Mouse (Mus musculus) cerebellum, adult 9-10 months (tissue): ENCODE results near the gene Thada.

Source experiments
- DNase-seq: peaks from one replicate; pipeline ENCODE4 v3.0.0; 2022

Thada gene

DNA sequence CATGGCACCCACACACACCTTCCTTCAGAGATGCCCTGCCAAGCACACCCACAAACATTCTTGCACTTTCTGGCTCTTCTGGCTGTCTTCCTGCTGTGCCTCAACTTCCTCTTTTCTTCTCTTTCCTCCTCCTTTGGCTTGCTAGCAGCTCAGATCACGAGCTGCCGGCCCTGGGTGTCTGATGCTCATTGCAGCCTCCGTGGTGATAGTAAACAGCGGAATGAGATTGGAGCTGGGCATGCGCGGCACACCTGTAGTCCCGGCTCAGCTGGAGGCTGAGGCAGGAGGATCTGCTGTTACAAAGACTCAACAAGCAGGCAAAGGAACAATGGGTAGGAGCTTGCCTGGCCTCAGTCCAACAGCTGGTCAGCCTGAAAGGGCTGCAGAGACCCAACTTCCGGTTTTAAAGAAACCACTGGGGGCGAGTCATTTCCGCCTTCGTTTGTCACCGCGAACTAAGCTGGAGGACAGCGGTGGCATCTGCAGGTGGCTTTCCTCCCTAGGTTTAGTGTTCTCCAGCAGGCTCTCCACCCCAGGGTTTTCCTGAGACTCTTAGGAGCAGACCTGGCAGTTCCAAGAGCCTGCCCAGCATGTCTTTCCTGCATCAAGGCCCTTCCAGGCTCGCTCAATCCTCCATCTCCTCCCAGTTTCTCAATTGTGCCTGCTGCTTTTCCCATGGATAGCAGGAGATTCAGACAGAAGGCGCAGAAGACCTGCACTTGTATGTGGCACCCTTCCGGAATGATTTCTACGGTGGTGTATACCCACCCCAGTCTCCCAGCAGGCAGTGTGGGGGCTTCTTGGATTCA is 284.3 kb downstream of the Thada start:
- DNase-seq, result no peak

DNA sequence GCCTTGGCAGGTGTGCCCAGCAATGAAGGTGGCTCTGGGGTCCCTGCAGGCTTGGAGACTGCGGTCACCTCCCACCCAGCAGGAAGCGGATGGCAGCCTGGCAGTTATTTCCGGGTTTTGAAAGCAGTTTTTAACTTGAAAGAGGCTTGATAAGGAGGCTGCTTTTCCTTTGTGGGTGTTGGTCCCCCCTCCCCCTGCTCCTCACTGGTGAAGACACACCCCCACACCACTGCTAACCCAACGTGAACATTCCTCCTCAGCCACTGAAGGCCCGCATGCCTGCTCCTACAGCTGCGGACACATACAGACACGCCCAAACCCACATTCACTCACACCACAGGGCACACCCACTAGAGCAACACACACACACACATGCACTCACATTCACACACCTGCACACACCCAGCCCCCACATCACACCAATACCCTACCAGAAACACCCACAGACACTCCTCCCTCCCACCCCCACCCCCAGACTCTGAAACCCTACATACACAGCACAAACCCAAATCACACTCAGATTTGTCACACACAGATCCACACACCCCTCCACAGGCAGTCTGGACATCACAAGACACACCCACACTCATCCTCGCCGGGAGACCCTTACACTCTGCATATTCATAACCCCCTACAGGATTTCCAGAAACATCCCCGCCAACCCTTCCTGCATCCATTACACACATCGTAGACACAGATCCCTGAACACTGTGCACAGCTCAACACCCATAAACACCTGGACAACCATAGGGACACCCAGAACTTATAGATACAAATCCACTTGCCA is 285.1 kb downstream of the Thada start:
- DNase-seq, result no peak

DNA sequence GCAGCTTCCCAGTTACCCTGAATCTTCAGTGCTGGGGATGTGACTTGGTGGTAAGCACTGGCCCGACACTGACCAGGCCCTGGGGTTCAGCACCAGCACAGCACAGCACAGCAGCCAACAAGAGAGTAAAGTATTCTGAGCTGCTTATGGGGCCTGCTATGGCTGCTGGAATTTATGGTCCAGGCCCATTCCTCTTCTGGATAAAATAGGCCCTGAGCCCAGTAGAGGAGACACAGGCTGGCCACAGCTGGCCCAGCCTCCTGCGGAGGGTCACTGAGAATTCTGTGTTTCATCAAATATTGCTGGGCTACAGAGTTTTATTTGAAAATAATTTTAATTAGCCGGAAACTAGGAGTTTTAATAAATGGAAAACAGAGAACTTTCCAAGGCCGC is 286.0 kb downstream of the Thada start:
- DNase-seq, result no peak

DNA sequence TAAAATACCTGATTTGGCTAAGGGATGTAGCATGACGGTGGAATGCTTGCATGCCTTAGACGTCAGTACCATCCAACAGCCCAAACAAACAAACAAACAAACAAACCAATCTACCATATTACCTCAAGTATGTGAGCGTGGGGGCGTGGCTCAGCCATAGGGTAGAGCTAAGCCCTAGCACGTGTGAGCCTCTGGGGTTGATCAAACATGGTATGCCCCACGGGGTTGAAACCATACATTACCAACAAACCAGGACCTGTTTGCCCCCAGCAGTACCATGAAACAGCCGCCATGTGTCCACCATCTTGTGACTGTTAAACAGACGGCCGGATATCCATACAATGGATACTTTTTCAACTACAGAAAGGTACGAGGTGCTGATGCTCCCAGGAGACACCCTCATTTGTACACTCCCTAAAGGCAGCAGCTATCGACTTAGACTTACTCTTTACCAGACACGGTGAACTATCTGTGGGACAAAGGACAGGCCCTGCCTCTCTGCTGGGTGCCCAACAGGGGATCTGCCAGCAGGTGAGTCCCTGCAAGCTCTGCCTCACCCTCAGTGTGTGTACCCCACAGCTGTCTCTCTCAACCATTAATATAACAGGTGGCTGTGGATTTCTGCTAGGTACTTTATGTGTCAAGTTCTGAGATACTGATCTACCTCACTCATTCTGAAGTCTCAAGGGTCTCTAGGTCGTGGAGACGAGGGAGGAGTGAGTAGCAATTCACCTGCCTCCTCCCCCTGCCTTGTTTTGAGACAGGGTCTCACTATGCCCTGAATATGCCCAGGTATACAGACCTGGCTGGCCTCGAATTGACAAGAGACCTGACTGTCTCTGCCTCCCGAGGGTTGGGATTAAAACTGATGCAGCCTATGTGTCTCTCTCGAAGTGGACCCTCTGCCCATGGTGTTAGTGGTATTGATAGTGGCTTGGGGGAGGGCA is 286.7 kb downstream of the Thada start:
- no peak for DNase-seq

DNA sequence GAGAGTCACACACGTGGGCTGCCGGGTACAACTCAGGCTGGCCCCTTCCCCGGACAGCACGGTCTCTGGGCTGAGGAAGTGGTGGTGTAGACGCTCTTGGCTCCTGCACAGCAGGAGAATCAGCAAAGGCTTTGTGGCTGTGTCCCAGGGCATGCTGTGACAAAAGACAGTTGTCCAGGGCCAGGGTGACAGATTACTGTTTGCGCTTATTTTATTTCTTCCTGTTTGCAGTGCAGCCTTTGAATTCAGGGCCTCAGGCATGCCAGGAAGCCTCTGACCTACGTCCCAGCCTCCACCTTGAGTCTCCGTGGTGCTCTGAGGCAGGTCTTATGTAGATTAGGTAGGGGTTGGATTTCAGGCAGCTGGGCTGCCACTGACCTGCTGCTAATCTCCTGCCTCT is 288.5 kb downstream of the Thada start:
- DNase-seq, result no peak

DNA sequence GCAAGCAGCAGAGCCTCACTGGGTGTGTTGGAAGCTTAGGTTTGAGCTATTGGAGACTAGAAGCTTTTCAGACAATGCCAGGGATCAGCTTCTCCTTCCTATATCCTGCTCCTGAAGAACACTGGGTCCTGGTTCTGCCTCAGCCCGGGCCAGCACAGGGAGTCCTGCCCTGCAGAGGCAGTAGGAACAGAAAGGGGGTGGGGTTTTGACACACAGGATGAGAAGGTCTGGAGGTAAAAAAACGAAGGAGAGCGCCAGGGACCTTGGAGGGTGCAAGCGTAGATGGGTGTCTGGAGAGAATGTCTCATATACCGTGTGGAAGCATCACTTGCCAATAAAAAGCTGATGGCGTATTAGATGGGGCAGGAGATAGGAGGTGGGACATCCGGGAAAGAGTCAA is 289.6 kb downstream of the Thada start:
- no peak for DNase-seq

DNA sequence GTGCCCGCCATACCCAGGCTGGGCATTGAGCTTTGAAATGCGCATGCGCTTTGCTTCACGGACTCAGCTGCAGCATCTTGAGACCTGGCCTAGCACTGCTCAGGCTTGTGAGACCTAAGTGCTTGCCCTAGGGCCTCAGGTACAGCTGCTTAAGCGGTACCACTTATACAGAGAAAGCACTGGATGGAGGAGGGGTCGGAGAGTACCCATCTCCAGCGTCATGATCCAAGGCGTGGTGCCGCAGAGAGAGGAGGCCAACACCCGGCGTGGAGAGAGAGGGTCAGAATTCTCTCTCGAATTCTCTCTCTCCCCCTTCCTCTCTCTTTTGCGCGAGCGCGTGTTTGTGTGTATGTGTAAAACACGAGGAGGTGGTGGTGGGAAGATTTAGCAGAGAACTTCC is 290.8 kb downstream of the Thada start:
- no peak for DNase-seq

DNA sequence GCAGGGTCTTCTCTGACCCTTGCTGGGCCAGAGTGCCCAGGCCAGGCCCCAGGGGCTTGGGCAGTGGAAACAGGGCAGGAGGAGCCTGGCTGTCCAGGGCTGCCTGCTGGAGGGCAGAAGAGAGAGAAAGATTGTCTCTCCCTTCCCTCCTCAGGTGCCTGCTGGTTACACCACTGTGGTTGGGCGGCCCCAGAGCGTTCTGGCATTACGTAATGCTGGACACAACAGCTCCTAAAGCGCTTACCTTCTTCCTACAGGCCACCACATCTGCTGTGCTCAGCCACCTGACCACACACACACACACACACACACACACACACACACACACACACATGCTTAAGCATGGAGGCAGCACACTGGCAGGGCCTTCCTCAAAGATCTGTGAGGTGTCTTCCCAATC is 298.6 kb downstream of the Thada start:
- DNase-seq, result no peak

DNA sequence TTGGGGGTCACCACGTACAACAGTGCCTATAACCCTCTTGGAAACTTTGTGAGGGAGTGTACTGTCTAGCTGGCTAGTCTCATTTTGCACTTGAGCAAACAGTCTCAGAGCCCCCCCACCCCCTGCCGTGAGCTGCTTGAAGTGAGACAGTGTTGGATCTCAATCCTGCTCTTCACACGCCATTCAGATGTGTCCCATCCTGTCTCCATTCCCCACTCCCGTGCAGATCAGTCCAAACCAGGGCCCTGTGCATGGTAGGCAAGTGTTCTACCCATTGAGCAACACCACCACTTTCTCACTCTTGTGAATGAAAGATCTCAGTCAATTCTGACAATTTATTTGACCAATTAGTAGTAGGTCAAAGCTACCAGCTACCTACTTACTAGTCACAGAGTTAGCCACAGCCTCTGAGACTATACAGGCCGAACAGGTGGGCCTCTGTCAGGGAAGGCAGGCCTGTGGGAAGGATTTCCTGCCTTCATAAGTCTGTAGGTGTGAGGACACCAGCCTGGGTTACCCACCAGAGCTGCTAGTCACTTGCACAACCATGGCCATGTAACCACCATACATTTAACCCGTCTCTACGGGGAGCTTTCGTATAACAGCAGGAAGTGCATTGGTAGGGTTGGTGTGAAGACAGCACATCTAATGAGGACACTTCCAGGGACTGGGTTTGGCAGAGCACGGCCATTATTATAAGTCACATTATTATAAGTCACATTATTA is 299.7 kb downstream of the Thada start:
- no peak for DNase-seq

DNA sequence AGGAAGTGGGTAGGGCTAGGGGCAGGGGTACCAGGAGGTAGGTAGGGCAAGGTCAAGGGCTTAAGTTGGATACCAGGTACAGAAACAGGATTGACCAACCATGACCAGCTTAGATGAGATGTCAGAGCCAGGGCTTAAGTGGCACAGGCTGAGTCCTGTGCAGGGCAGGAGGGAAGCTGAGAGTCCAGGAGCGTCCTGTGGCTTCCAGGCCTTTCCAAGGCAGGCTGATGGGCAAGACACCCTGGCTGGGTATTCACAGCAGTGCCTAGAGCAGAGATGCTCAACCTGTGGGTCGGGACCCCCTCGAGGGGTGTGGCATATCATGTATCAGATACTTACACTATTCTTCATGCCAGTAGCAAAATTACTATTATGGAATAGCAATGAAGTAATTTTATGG is 300.3 kb downstream of the Thada start:
- no peak for DNase-seq

DNA sequence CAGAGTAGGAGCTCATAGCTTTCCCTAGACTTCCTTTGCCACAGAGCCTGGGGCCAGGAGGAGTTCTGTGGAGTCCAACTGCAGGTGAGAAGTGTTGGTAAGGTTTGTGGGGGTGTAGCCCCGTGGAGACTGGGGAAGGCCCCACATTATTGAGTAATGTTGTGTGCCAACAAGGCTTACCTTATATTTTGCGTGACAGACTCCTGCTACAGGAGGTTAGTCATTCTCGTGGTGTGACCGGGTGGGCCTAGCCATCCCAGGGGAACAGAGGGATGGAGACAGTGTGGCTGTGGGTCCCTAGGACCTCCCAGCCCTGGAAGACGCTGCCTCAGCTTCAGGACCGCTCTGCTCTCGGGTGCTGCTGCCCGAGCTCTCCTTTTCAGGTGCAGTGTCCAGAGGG is 301.9 kb downstream of the Thada start:
- no peak for DNase-seq

DNA sequence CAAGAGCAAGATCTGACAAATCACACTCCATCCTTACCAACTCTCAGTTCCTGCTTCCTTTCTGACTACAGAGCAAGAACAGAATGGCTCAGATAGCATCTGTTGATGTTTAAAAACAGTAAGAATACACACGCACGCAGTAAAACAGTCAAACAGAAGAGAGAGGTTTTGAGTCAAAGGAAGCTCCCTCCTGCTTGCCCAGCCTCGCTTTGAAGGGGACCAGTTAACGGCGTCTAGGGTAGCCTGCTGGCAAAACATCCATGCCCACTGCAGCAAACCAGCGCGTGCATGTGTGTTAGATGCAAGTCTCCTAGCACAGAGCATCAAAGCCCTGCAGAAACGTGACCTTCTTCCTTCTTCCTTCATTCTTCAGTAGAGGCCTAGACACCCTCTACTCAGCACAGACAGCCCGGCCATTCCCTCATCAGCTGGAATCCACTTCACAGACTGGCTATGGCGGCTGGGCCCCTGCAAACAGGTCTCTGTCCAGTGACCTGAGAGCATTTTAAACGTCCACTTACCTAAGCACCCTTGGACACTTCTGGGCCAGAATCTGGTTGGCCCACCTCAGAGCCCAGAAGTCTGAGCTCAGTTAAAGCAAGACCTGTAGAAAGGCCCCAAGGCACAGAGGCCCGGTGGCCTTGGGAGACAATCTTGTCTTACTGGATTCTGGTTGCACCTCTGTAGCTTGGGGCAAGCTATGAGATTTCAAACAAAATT is 302.8 kb downstream of the Thada start:
- DNase-seq, result no peak

DNA sequence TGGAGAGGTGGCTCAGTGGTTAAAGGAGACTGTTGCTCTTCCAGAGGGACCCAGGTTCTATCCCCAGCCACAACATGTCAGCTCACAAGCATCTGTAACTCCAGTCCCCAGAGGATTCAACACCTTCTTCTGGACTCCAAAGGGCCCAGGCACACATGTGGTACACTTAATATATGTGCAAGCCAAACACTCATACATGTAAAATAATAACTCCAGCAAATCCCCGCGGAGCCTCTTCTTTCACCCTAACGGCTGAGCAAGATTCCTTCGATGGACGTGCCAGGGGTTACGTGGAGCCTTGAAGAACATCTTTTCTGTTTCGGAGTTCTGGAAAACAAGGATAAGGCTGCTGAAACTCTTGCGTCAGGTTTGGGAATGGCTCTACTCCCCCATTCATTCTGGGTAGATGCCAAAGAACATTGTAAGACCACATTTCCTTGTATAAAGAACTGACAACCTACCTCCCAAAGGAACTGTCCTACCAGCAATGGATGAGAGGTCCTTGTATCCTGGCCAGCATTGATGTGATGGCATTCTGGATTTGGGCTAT is 303.7 kb downstream of the Thada start:
- no peak for DNase-seq

DNA sequence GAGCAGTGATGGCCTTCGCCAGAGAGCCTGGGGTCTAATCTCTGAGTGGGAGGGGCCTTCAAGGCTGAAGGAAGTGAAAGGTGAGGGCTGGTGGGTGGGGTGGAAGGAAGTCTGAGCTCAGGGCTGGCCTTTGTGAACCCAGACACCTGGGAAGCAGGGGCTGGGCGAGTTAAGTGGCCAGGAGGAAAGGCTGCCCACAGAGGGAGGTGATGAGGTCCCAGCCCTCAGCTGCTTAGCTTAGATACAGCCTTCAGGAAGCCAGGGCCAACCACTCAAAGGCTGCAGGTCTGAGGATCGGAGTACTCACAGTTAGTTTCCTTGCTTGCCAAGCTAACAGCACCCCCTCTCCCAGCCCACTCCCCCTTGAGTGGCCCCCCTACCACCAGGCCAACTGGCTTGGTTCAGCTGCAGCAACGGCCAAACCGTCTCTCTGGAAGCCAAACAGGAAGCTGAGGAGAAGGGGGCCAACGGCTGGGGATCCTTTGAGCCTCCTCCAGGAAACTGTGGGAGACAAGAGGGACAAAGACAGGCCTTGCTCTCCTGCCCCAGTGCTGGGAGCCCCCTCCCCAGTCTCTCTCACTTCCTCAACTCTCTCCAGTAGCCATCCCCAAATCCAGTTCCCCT is 304.7 kb downstream of the Thada start:
- no peak for DNase-seq

DNA sequence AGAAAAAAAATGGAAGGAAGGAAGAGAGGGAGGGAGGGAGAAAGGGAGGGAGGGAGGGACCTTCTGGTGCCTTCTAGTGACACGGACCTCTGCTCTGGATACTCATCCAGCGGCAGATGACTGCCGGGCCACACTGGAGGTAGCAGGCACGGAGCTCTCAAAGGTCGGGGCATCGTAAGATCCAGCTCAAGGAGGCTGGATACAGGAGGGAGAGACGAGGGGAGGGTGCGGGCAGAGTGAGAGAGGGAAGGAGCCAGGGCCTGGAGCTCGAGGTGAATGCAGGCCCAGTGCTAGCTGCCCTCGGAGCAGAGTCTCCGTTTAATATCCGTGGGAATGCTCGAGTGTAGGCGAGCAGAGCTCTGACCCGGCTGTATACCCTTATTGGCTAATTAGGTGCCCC is 307.1 kb downstream of the Thada start:
- DNase-seq, result no peak

DNA sequence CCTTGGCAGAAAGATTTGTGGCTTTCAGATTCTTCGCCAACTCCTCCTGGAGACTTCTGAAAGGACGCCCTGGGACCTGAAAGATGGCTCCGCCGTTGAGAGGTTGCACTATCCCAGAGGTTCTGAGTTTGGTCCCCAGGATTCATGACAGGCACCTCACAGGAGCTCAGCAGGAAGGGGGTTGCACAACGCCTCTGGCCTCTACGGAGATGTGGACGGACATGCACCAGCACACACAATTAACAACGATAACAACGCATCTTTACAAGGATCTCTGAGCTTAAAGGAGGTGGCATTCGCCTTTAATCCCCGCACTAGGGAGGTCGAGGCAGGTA is 307.6 kb downstream of the Thada start:
- DNase-seq, result no peak

DNA sequence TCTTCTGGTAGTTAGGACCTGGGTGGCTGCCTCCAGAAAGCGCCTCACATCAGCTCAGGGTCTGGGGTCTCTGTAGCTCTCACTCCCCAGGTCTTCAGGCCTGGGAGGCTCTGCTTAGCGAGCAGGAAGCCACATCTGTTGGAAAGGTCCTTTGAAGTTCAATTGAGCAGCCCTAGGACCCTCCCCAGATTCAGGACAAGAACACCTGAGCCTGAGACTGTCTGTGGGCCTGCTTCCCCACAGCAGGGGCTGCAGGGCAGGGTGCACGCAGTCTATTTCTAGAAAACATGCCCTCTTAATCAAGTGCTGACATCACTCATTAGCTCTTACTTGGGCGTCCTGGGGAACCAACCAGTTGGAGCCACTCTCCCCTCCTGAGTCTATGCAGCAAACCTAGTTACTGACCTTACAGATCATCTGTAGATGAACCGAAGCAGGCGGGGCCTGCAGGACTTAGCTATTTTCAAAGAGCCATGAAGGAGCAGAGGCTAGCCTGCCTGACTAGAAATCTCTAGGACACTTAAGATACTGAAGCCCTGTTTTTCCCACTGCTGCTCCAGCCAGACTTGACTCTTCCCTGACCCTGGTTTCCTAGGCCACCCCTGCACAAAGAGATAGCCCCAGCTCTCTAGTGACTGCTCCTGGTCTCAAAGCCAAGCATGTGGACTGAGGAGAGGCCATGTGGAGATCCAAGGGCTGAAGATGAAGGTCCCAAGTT is 308.1 kb downstream of the Thada start:
- DNase-seq, result no peak

DNA sequence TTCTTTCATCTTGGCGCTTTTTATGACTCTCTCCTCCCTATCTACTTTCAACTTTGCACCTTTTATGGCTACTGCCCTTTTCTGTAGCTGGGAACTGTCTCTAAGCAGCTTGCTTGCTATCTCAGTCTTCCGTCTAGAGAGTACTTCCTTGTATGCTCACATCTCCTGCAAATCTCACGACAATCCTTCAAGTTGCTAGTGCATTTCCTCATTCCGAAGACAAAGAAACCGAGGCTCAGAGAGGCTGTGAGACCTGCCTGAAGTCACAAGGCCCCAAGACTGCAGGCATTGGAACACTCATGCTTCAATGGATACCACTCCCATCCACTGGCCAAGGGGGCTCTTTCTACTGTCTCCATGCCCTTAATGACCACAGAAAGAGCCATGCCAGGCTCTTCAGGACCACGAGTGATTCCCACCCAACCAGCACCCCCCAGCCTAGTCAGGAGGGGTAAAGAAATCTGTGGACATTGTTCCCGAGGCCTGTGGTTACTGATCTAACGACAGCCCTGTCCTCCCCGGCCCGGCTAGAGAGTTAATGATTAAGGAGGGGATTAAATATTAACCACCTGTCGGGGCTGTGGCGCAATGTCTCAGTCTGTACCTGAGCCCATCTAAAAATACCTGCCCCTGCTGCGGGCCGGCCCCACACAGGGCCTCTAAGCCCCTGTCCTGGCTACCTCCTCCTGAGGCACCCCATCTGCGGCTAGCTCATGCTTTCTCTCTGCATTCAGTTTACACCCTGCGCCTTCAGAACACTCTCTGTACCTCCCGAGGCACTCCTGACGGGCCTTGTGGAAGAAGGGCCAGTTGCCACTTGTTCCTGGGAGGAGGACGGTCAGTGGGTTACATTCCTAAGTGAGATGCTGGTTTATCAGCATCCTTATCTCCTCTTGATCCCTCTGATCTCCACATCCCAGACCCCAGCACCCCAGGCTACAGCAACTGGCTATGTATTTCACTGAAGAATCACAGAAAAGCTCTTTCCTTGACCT is 309.0 kb downstream of the Thada start:
- no peak for DNase-seq

DNA sequence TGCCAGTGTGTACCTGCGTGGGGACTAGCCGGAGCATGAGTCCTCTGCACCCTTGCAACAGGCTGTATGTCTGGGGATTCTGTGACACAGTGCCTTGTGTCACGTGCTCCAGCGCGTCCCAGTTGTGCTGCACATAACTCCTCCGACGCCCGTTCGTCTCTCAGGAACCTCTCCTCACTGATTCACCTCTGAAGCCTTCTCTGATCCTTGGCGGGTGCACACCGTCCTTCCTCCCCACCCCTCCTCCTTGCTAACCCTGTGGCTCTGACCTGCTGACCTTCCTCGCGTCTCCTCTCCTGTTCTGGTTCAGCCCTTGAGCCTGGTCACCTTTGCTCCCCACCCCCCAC is 309.8 kb downstream of the Thada start:
- no peak for DNase-seq
